Mouse (Mus musculus) megakaryocyte, embryonic 14.5 days (primary cell): ENCODE results near the gene Polr1d. TPM values are rescaled to one million over a fixed set of nuclear protein-coding genes. Genes with fewer than 3 reads are reported as not detected.

Source experiments
- H3K27me3 ChIP-seq: replicated peaks from 2 replicates; pipeline ENCODE3; 2012; ENCODE audit warnings: inconsistent platforms
- H3K36me3 ChIP-seq: replicated peaks from 2 replicates; pipeline ENCODE3; 2012; ENCODE audit warnings: low read length, inconsistent platforms, mixed read lengths
- H3K4me1 ChIP-seq: 2 replicates; pipeline ENCODE4 v1.6.1; 2012; ENCODE audit warnings: inconsistent platforms
- H3K4me3 ChIP-seq: replicated peaks from 2 replicates; pipeline ENCODE3; 2012; ENCODE audit warnings: moderate library complexity, mild to moderate bottlenecking, inconsistent platforms
- H3K9me3 ChIP-seq: 2 replicates; pipeline ENCODE4 v1.6.1; 2012; ENCODE audit warnings: inconsistent platforms
- FLI1 ChIP-seq: IDR thresholded peaks from 2 replicates; pipeline ENCODE4 v1.6.1; 2012; ENCODE audit warnings: low read length, inconsistent platforms, mixed read lengths
- GATA1 ChIP-seq: IDR thresholded peaks from 3 replicates; pipeline ENCODE4 v1.6.1; 2012; ENCODE audit warnings: mixed read lengths, low read length, inconsistent platforms, borderline replicate concordance
- polyA plus RNA-seq: library from polyadenylated mRNA; stranded (reverse); fragments of >175 nt; gene quantifications from 2 replicates; pipeline ENCODE4 v1.2.3, GENCODE M21; 2012; ENCODE audit warnings: low replicate concordance; ENCODE audit not compliant: insufficient read depth

The Polr1d gene
- polyA plus RNA-seq, 1 experiment: 100 TPM

DNA sequence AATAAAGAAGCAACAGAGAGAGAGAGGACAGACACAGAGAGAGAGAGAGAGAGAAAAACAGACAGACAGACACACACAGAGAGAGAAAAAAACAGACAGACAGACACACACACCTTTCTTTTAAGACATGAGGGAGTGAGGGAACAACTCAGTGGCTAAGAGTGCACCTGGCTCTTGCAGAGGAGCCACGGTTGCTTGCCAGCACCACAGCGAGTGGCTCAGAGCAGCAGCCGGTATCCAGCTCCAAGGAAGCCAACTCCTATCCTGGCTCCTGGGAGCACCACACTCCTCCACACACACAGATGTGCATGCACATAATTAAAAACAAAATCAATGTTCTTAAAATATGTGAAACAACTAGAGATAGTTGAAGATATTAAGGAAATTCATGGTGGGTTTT, 30.4 kb downstream of the Polr1d start:
- H3K27me3 ChIP-seq: no peaks in the 10 kb centered on the region
- H3K9me3 ChIP-seq: peaks cover 33% of the 10 kb centered on the region
- TF ChIP-seq FLI1 (no peak), GATA1 (no peak)
- H3K36me3 ChIP-seq: peaks cover 95% of the 10 kb centered on the region
- no peak overlapping the region for H3K4me3 ChIP-seq
- no peaks in the 10 kb centered on the region for H3K4me1 ChIP-seq

DNA sequence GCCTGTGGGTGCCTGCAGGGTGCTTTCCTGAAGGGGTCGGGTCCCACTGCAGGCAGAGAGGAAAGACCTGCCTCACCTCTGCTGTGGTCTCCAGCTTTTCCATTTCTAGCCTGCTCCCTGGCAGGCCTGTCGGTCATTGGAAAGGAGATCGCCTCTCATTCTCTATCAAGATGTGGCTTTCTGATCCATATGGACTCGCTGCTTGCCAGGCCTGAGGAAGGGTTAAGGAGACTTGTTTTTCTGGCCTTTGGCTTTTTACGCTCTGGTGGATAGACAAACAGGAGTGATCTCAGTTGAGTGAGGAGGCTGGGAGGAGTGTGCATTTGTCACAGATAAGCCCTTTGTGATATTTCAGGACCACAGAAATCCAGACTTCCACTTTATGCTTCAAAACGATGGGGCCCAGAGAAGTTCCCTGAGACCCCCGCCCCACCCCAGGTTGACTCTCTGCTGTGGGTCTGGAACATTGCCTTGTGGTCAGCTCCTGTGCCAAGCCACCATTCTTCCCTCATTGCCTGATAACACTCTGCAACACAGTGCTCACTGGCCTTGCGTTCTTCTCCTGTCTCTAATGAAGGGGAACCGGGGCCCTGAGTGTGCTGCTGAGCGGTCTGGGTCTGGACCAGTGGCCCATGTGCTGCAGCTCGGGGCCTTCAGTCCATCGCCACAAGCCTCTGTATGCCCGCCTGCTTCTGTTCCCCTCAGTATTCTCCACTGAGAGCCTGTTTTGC, 32.2 kb downstream of the Polr1d start:
- no peak overlapping the region for H3K4me3 ChIP-seq

DNA sequence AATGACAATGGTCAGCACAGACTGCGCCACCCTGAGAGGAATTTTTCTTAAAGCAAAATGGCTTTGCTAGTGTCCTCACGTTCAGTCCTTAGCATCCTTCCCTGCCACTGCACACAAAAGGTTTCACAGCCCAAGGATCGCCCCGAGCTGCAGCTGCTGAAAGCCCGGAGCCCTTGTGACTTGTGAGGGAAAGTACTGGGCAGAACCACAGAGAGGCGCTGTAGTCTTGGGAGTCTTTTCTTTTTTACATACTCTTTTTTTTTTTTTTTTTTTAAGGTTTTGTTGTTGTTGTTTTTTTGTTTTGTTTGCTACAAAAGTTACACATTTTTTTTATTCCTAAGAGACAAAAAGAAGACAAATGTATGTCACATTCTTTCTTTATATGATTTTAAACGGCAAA, 37.9 kb downstream of the Polr1d start:
- peaks cover 48% of the 10 kb centered on the region for H3K9me3 ChIP-seq
- peaks cover 2% of the 10 kb centered on the region for H3K27me3 ChIP-seq
- no peak overlapping the region for H3K4me3 ChIP-seq
- peaks cover 31% of the 10 kb centered on the region for H3K36me3 ChIP-seq
- H3K4me1 ChIP-seq: no peaks in the 10 kb centered on the region
- TF ChIP-seq FLI1 (no peak), GATA1 (no peak)

More for the DNA sequence above, 32.2 kb downstream of the Polr1d start:
- peaks cover 88% of the 10 kb centered on the region for H3K36me3 ChIP-seq
- H3K4me1 ChIP-seq: no peaks in the 10 kb centered on the region
- no peaks in the 10 kb centered on the region for H3K27me3 ChIP-seq
- TF ChIP-seq FLI1: no peak
- no peak for TF ChIP-seq GATA1
- H3K9me3 ChIP-seq: peaks cover 44% of the 10 kb centered on the region

DNA sequence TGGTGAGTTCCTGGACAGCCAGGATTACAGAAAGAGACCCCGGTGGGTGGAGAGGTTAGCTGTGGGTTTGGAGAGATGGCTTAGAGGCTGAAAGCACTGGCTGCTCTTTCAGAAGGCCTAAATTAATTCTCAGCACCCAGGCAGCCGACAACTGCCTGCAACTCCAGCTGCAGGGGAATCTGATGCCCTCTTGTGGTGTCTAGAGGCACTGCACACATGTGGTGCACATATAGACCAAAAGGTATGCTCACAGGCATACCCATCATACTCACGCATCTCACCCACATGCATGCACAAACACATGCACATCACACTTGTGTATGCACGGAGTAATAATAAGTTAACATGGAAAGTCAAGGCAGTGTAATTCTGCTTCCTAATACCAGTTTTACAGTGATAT, 38.8 kb downstream of the Polr1d start:
- H3K9me3 ChIP-seq: peaks cover 45% of the 10 kb centered on the region
- no peak overlapping the region for H3K4me3 ChIP-seq
- peaks cover 23% of the 10 kb centered on the region for H3K36me3 ChIP-seq
- H3K27me3 ChIP-seq: peaks cover 2% of the 10 kb centered on the region
- TF ChIP-seq GATA1 (no peak), FLI1 (no peak)
- no peaks in the 10 kb centered on the region for H3K4me1 ChIP-seq

DNA sequence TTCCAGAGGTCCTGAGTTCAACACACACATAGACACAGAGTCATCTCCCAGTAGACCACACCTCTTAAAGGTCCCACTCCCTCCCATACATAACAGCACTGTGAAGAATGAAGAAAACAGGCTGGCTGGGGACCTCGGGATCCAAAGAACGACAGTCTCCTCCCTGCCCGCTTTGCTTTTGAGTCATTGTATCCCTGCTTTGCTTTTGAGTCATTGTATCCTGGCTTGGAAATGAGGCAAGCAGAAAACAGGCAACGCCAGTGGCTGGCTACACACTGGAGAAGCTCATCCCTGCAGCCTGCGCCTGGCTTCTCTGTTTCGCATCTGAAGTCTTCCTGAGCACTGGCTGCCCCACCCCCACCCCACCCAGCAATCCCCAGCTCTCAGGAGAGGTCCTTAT, 40.2 kb downstream of the Polr1d start:
- no peaks in the 10 kb centered on the region for H3K4me1 ChIP-seq
- TF ChIP-seq GATA1 (no peak), FLI1 (no peak)
- peaks cover 13% of the 10 kb centered on the region for H3K36me3 ChIP-seq
- no peak overlapping the region for H3K4me3 ChIP-seq
- peaks cover 44% of the 10 kb centered on the region for H3K9me3 ChIP-seq
- H3K27me3 ChIP-seq: peaks cover 2% of the 10 kb centered on the region

DNA sequence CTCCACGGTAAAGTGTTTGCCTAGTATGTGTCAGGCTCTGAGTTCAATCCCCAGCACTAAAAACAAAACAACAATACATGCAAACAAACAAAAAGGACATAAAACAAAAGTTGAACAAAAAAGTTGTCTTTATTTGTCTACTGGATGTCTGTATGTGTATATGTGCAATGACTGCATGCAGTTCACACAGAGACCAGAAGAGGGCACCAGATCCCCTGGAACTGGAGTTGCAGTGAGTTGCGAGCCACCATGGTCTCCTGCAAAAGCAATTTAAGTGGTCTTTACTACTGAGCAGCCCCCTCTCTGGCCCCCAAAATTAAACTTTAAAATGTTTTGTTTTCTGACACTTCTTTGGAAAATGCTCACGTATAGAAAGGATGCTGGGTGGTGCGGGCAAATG, 44.3 kb downstream of the Polr1d start:
- H3K9me3 ChIP-seq: peaks cover 25% of the 10 kb centered on the region
- H3K27me3 ChIP-seq: peaks cover 7% of the 10 kb centered on the region
- TF ChIP-seq GATA1 (no peak), FLI1 (no peak)

DNA sequence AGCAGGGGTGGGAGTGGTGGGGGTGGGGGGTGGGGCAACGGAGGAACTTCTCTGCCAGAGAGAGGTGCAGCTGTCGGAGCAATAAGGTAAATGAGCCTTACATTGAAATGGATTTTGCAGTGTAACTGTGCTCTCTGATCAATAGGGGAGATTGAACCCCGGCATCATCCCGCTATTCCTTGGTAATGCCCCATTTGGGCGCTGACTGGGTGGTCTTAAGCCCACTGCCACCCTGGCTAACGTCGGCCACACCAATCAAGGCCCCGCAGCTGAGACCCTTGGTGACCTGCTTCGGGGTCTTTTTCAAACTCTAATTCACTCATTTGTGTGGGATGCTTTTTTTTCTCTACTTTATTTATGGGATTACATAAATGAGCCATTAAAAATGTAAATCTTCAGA, 47.9 kb downstream of the Polr1d start:
- no peak for TF ChIP-seq FLI1
- no peak for TF ChIP-seq GATA1
- Histone ChIP-seq H3K9me3 (peaks cover 43% of the 10 kb centered on the region), H3K27me3 (peaks cover 9% of the 10 kb centered on the region), H3K4me3 (no peak overlapping the region), H3K4me1 (no peaks in the 10 kb centered on the region), H3K36me3 (no peaks in the 10 kb centered on the region)

More for the DNA sequence above, 44.3 kb downstream of the Polr1d start:
- H3K4me1 ChIP-seq: no peaks in the 10 kb centered on the region
- no peaks in the 10 kb centered on the region for H3K36me3 ChIP-seq
- no peak overlapping the region for H3K4me3 ChIP-seq

DNA sequence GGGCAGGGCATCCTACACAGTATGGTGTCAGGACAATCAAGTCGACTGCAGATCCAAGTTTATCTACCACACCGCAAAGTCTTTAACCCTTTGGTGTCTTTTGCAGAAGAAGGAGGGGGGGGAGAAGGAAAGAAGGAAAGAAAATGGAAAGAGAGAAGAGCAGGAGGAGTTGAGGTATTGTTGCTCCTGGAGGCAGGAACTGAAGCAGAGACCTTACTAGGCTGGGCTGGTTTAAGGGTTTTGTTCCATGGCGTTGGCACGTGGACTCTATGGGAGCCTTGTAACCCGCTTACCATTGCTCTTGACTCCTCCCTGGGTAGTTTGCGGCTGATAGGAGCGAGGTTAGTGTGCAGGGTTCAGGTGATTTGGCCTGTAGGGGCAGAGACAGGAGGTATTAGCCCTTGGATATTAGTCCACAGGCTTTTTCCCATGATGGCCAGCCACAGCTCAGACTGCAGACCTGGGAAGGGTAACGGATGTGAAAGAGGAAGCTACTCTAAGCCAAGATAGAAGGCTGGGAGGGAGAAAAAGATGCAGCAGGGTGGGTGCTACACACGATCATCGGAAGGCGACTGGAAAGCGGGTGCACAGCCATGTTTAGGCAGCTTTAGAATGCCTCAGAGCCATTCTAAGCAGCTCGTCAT, 48.8 kb downstream of the Polr1d start:
- Histone ChIP-seq H3K9me3 (peaks cover 38% of the 10 kb centered on the region), H3K36me3 (no peaks in the 10 kb centered on the region), H3K4me3 (no peak overlapping the region), H3K4me1 (no peaks in the 10 kb centered on the region), H3K27me3 (peaks cover 9% of the 10 kb centered on the region)
- TF ChIP-seq FLI1: no peak
- no peak for TF ChIP-seq GATA1

DNA sequence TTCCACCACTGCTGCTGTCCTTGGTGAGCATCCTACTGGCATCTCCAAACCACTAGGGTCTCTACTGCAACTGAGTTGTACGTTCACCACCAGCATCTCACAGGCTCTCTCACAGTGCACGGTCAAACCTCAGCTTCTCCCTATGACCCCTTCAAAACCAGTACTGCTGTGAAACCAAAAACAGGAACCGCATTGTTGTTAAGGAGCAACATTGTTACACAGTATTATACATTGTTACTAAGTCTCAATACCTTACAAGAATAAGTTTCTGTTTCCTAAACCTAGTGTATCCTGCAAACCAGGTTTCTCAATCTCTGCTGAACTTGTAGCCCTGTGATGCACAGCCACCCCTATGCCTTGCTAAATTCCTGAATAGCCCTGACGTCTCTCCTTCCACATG, 51.0 kb downstream of the Polr1d start:
- Histone ChIP-seq H3K4me1 (no peaks in the 10 kb centered on the region), H3K36me3 (no peaks in the 10 kb centered on the region), H3K4me3 (no peak overlapping the region), H3K9me3 (peaks cover 30% of the 10 kb centered on the region), H3K27me3 (peaks cover 13% of the 10 kb centered on the region)
- TF ChIP-seq GATA1 (no peak), FLI1 (no peak)

DNA sequence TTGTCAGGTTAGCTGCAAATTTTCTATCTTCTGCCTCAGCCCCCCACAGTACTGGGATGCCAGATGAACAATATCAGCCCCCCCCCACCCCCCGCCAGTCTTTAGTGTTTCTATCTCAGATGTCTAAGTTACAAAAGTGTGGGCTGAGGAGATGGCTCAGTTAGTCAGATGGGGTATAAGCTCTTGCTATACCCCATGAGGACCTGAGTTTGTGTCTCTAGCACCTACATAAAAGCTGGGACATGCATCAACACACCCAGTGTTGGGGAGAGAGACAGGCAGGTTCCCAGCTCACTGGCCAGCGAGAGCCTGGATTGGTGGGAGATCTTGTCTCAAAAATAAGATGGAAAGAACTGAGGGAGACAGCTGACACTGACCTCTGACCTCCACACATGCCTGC, 52.6 kb downstream of the Polr1d start:
- TF ChIP-seq GATA1 (no peak), FLI1 (no peak)
- peaks cover 11% of the 10 kb centered on the region for H3K27me3 ChIP-seq
- no peak overlapping the region for H3K4me3 ChIP-seq
- H3K36me3 ChIP-seq: no peaks in the 10 kb centered on the region
- H3K4me1 ChIP-seq: no peaks in the 10 kb centered on the region
- peaks cover 35% of the 10 kb centered on the region for H3K9me3 ChIP-seq
